Mouse (Mus musculus) limb, embryonic 14.5 days (tissue): Measurements from ENCODE around the gene Btbd2. TPM values are rescaled to one million over a fixed set of nuclear protein-coding genes. Genes with fewer than 3 reads are reported as not detected.

Source experiments
- ATAC-seq: fragments of 200-750 bp; cut with Nextera tagmentation; 2 replicates; pipeline ENCODE4 v1.8.0; 2017; ENCODE audit warnings: low read depth, moderate number of reproducible peaks, moderate TSS enrichment; ENCODE audit not compliant: low FRiP score
- DNase-seq: peaks from one replicate; pipeline ENCODE4 v3.0.0-alpha.2; 2015; ENCODE audit warnings: low spot score
- H3K27ac ChIP-seq: fragments of 300-500 bp; sonication (generic); replicated peaks from 2 replicates; pipeline ENCODE4 v1.5.1; 2014; ENCODE audit warnings: low read depth, mild to moderate bottlenecking, low read length, moderate library complexity, mixed read lengths
- H3K27me3 ChIP-seq: fragments of 300-500 bp; sonication (generic); 2 replicates; pipeline ENCODE4 v1.6.1; 2014; ENCODE audit warnings: low read length, mixed read lengths; ENCODE audit not compliant: control insufficient read depth, insufficient read depth
- H3K36me3 ChIP-seq: fragments of 300-500 bp; sonication (generic); 2 replicates; pipeline ENCODE4 v1.6.1; 2014; ENCODE audit warnings: mild to moderate bottlenecking, low read length, moderate library complexity, mixed read lengths; ENCODE audit not compliant: control insufficient read depth, insufficient read depth
- H3K4me1 ChIP-seq: fragments of 300-500 bp; sonication (generic); 2 replicates; pipeline ENCODE4 v1.6.1; 2014; ENCODE audit warnings: antibody characterized with exemption, low read length, mixed read lengths; ENCODE audit not compliant: control insufficient read depth, insufficient read depth
- H3K4me2 ChIP-seq: fragments of 300-500 bp; sonication (generic); replicated peaks from 2 replicates; pipeline ENCODE4 v1.6.1; 2014; ENCODE audit warnings: low read depth, mild to moderate bottlenecking, low read length, moderate library complexity; ENCODE audit not compliant: severe bottlenecking
- H3K4me3 ChIP-seq: fragments of 300-500 bp; sonication (generic); replicated peaks from 2 replicates; pipeline ENCODE4 v1.5.1; 2014; ENCODE audit warnings: low read length
- H3K9ac ChIP-seq: fragments of 300-500 bp; sonication (generic); 2 replicates; pipeline ENCODE4 v1.6.1; 2014; ENCODE audit warnings: mild to moderate bottlenecking, low read depth, low read length, moderate library complexity; ENCODE audit not compliant: severe bottlenecking
- H3K9me3 ChIP-seq: fragments of 300-500 bp; sonication (generic); 2 replicates; pipeline ENCODE4 v1.6.1; 2016; ENCODE audit warnings: low read length; ENCODE audit not compliant: control insufficient read depth
- POLR2A ChIP-seq: fragments of 200-500 bp; IDR thresholded peaks from 2 replicates; pipeline ENCODE4 v1.8.0; 2012; ENCODE audit warnings: inconsistent platforms, mild to moderate bottlenecking, moderate library complexity, borderline replicate concordance; ENCODE audit not compliant: insufficient read depth, insufficient read length; ENCODE audit errors: extremely low read depth
- WGBS: fragments of 180-500 bp; shearing (Covaris S2); extraction: QIAGEN DNeasy Blood & Tissue Kit; methylation state at CpG from one replicate; pipeline ENCODE4 v1.1.7; 2014; 5-methylcytosine and 5-hydroxymethylcytosine counted together
- polyA plus RNA-seq, 2 experiments: library from polyadenylated mRNA; depleted of rRNA in 1 of 2; stranded (reverse) in 1 of 2; unstranded in 1 of 2; fragments of >200 nt; fragmentation: Nextera tagmentation in 1 of 2; extraction: Ambion mirVana in 1 of 2; gene quantifications; 2 replicates each; pipeline versions ENCODE4 v1.2.1 to v1.2.3; 2012 to 2014

The Btbd2 gene
- polyA plus RNA-seq, 2 experiments = 78.0 to 87.8 TPM

DNA sequence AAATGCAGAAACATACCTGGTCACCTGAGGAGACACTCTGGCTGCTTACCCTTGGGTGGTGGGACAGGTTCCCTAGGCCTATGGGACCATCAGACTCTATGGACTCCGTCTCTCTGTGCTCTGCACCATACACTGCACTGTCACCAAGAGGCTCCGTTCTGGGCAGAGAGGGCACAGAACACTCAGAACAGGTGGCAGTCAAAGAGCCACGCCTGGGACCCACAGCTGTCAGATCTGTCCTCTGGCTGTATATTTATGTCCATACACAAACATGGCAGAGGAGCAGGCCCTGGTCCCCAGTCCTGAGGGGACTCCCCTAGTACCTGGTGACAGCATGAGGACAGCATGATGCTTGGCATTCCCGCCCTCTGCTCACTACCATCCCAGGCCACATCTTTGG is 31.1 kb downstream of the Btbd2 start:
- Histone ChIP-seq H3K27me3 (no peaks in the 10 kb centered on the region), H3K36me3 (peaks cover 5% of the 10 kb centered on the region; the same call in 1 of the 2 replicates), H3K27ac (no peak overlapping the region), H3K4me3 (no peak overlapping the region), H3K9ac (no peak overlapping the region), H3K4me1 (peaks cover 13% of the 10 kb centered on the region), H3K4me2 (no peak overlapping the region), H3K9me3 (no peaks in the 10 kb centered on the region)
- 87% methylated on average over 4 of the region's 4 CpGs for whole genome bisulfite sequencing
- ATAC-seq = no peak
- DNase-seq = no peak
- TF ChIP-seq POLR2A = no peak

DNA sequence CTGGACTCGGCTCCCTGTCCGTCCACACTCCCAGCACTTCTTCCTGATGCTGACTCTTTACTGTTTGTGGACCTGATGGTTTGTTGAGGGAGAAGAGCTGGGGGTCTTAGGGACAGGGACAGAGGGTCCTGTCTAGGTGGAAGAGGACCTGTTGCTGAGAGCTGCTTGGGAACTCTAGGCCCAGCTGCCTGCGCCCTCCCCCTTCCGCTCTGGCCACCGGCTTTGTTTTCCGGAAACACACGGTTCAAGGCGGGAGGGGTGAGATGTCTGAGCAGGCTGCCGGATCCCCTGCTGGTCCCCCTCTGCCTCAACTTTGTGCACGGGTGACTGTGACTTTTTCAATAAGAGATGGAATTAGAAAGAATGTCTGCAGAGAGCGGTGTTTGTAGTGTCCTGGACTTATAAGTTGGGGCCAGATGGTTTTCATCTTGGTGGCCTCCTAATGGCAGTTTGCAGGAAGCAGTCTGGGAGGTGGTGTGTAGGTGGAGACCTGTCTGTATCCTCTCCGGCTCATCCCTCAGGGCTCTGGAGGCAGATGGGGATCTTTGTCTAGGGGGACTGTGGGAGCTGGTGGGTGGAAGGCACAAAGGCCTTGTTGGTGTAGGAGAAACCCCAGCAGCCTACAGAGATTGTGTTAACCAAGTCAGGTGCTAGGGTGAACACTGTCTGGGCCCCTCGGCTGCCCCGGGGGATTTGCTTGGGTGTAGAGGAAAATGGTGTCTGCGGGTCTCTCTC is 33.2 kb downstream of the Btbd2 start:
- peak overlapping the region; percentile 85 for H3K9ac ChIP-seq
- no peaks in the 10 kb centered on the region for H3K27me3 ChIP-seq

DNA sequence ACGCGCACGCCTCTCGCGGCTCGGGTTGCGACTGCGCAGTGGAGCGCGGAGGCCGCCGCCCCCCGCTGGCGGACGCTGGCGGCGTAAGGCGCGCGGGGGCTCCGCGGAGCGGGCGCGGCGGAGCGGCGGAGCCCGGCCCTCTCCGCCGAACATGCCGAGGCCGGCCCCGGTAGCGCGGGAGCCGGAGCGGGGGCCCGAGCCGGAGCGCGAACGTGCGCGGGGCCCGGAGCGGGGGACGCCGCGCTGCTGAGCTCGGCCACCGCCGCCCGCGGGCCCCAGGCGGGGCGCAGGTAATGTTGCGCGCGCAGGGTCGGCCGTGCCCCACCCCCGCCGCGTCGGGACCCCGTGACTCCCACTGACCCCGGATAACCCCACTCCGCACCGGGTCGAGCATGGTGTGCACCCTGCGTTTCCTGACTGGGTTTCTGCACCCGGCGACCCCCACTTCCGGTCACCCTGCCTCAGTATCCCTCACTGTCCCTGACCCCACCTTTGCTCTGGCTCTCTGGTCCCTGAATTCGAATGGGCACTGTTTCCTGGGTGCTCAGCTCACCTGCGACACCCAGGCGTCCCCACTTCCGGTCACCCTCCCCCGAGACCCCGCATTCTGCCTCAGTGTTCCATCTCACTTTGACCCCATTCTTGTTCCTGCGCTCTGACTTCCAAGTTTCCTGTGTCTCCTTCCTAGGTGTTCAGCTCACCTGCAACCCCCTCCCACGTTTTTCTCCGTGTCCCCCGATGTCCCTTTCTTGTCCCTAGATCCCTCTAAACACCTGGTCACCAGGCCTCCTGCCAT is 34.0 kb downstream of the Btbd2 start, which contains the start of gene Csnk1g2:
Csnk1g2 (plus strand) TSS at position 178 of the 796 bp plus-strand sequence.
- no peaks in the 10 kb centered on the region for H3K9me3 ChIP-seq
- no peak for TF ChIP-seq POLR2A
- peak within 1 kb of the TSS; percentile 85 for H3K4me3 ChIP-seq
- peaks cover 13% of the 10 kb centered on the region for H3K4me1 ChIP-seq
- DNase-seq (peak; percentile 11), ATAC-seq (peak; percentile 1; the same call in 1 of the 2 replicates)
- H3K9ac ChIP-seq = peak within 1 kb of the TSS; percentile 85
- peak within 1 kb of the TSS; percentile 94 for H3K4me2 ChIP-seq
- H3K27me3 ChIP-seq = no peaks in the 10 kb centered on the region
- H3K36me3 ChIP-seq = no peaks in the 10 kb centered on the region
- 2% methylated on average over 63 of the region's 85 CpGs for WGBS
- H3K27ac ChIP-seq = peak within 1 kb of the TSS; percentile 86

More for the DNA sequence above, 33.2 kb downstream of the Btbd2 start:
- no peaks in the 10 kb centered on the region for H3K9me3 ChIP-seq
- ATAC-seq = no peak
- H3K4me1 ChIP-seq = peaks cover 13% of the 10 kb centered on the region
- H3K36me3 ChIP-seq = no peaks in the 10 kb centered on the region
- DNase-seq = peak; percentile 35
- 10% methylated on average over 15 of the region's 15 CpGs for WGBS
- no peak for TF ChIP-seq POLR2A
- H3K4me3 ChIP-seq = peak overlapping the region; percentile 85
- peak overlapping the region; percentile 71 for H3K27ac ChIP-seq
- peak overlapping the region; percentile 94 for H3K4me2 ChIP-seq

- Histone ChIP-seq H3K36me3 (no peaks in the 10 kb centered on the region), H3K4me1 (peaks cover 13% of the 10 kb centered on the region), H3K9me3 (no peaks in the 10 kb centered on the region), H3K27ac (peak overlapping the region; percentile 86), H3K4me3 (peak overlapping the region; percentile 85), H3K27me3 (no peaks in the 10 kb centered on the region), H3K4me2 (peak overlapping the region; percentile 94), H3K9ac (peak overlapping the region; percentile 85)
- WGBS = under 1% methylated on average over 64 of the region's 64 CpGs
- ATAC-seq (peak; percentile 96), DNase-seq (peak; percentile 100)
- no peak for TF ChIP-seq POLR2A
Observed at GRCm38 (mm10) chr10:80621940-80622660, 34.8 kb downstream of the Btbd2 start.

- no peak for ATAC-seq
- Histone ChIP-seq H3K36me3 (0 out of 2 replicates have a peak, but pooled peaks cover under 1% of the 10 kb centered on the region), H3K4me2 (peak overlapping the region; percentile 72), H3K9me3 (no peaks in the 10 kb centered on the region), H3K9ac (peak overlapping the region; percentile 50), H3K27me3 (no peaks in the 10 kb centered on the region), H3K4me1 (peaks cover 13% of the 10 kb centered on the region), H3K27ac (peak overlapping the region; percentile 86; the same call in 1 of the 2 replicates), H3K4me3 (peak overlapping the region; percentile 85)
- no peak for TF ChIP-seq POLR2A
- no peak for DNase-seq
- WGBS = 2% methylated on average over 9 of the region's 9 CpGs
Observed at GRCm38 (mm10) chr10:80621690-80621939, 35.3 kb downstream of the Btbd2 start.
